Mouse (Mus musculus) stomach, embryonic 16.5 days (tissue): ENCODE results near the gene B3gnt2. TPM values are rescaled to one million over a fixed set of nuclear protein-coding genes. Genes with fewer than 3 reads are reported as not detected.

ENCODE experiments used
- ATAC-seq: fragments of 200-750 bp; cut with Nextera tagmentation; 2 replicates; pipeline ENCODE4 v1.8.0; 2017; ENCODE audit warnings: moderate number of reproducible peaks, moderate TSS enrichment; ENCODE audit not compliant: insufficient read depth, low FRiP score
- H3K27ac ChIP-seq: fragments of 300-500 bp; sonication (generic); 2 replicates; pipeline ENCODE4 v1.5.1; 2014; ENCODE audit warnings: low read length
- H3K27me3 ChIP-seq: fragments of 300-500 bp; sonication (generic); 2 replicates; pipeline ENCODE4 v1.6.1; 2014; ENCODE audit warnings: low read length, control low read depth, mixed read lengths; ENCODE audit not compliant: control insufficient read depth, insufficient read depth
- H3K36me3 ChIP-seq: fragments of 300-500 bp; sonication (generic); 2 replicates; pipeline ENCODE4 v1.6.1; 2014; ENCODE audit warnings: low read length; ENCODE audit not compliant: control insufficient read depth, insufficient read depth
- H3K4me1 ChIP-seq: fragments of 300-500 bp; sonication (generic); 2 replicates; pipeline ENCODE4 v1.6.1; 2014; ENCODE audit warnings: low read length, control low read depth, mixed read lengths; ENCODE audit not compliant: control insufficient read depth, insufficient read depth
- H3K4me2 ChIP-seq: fragments of 300-500 bp; sonication (generic); 2 replicates; pipeline ENCODE4 v1.6.1; 2014; ENCODE audit warnings: low read depth, low read length, mixed read lengths
- H3K4me3 ChIP-seq: fragments of 300-500 bp; sonication (generic); replicated peaks from 2 replicates; pipeline ENCODE4 v1.5.1; 2014; ENCODE audit warnings: mild to moderate bottlenecking, low read length
- H3K9ac ChIP-seq: fragments of 300-500 bp; sonication (generic); 2 replicates; pipeline ENCODE4 v1.6.1; 2014; ENCODE audit warnings: low read length
- H3K9me3 ChIP-seq: fragments of 300-500 bp; sonication (generic); replicated peaks from 2 replicates; pipeline ENCODE4 v1.6.1; 2016; ENCODE audit warnings: low read length, control low read depth; ENCODE audit not compliant: control insufficient read depth
- WGBS: fragments of 180-500 bp; shearing (Covaris S2); extraction: QIAGEN DNeasy Blood & Tissue Kit; methylation state at CpG from one replicate; pipeline ENCODE4 v1.1.7; 2014; 5-methylcytosine and 5-hydroxymethylcytosine counted together
- polyA plus RNA-seq: library from polyadenylated mRNA; unstranded; fragments of >200 nt; fragmentation: Nextera tagmentation; extraction: Ambion mirVana; gene quantifications from 2 replicates; pipeline ENCODE4 v1.2.1, GENCODE M21; 2015

The B3gnt2 gene
- polyA plus RNA-seq, 1 experiment from 2014 or later = 12.7 TPM

GRCm38 (mm10) chr11:22891242-22891641 is 30.5 kb upstream of the B3gnt2 start:
- H3K9ac ChIP-seq = no peak overlapping the region
- no peaks in the 10 kb centered on the region for H3K9me3 ChIP-seq
- 74% methylated on average over 9 of the region's 9 CpGs for WGBS
- no peak overlapping the region for H3K27ac ChIP-seq
- H3K4me2 ChIP-seq = no peak overlapping the region
- H3K4me1 ChIP-seq = no peaks in the 10 kb centered on the region
- H3K36me3 ChIP-seq = no peaks in the 10 kb centered on the region
- no peaks in the 10 kb centered on the region for H3K27me3 ChIP-seq
- ATAC-seq = no peak
- H3K4me3 ChIP-seq = no peak overlapping the region

- no peaks in the 10 kb centered on the region for H3K27me3 ChIP-seq
- no peak overlapping the region for H3K4me3 ChIP-seq
- no peaks in the 10 kb centered on the region for H3K36me3 ChIP-seq
- H3K27ac ChIP-seq = no peak overlapping the region
- no peak for ATAC-seq
- WGBS = 91% methylated on average over 3 of the region's 3 CpGs
- H3K9ac ChIP-seq = no peak overlapping the region
- H3K4me2 ChIP-seq = no peak overlapping the region
- H3K4me1 ChIP-seq = no peaks in the 10 kb centered on the region
- no peaks in the 10 kb centered on the region for H3K9me3 ChIP-seq
These were observed 28.5 kb upstream of the B3gnt2 start for GRCm38 (mm10) chr11:22889224-22889623.

GRCm38 (mm10) chr11:22886991-22887390 is 26.2 kb upstream of the B3gnt2 start:
- WGBS = 70% methylated on average over 4 of the region's 4 CpGs
- H3K4me3 ChIP-seq = no peak overlapping the region
- ATAC-seq = no peak

GRCm38 (mm10) chr11:22885350-22885749 is 24.6 kb upstream of the B3gnt2 start:
- Histone ChIP-seq H3K4me3 (no peak overlapping the region), H3K4me2 (no peak overlapping the region), H3K9me3 (no peaks in the 10 kb centered on the region), H3K36me3 (no peaks in the 10 kb centered on the region), H3K27me3 (no peaks in the 10 kb centered on the region), H3K27ac (no peak overlapping the region), H3K4me1 (no peaks in the 10 kb centered on the region), H3K9ac (no peak overlapping the region)
- 81% methylated on average over 1 of the region's 1 CpGs for WGBS
- no peak for ATAC-seq

More at GRCm38 (mm10) chr11:22886991-22887390, 26.2 kb upstream of the B3gnt2 start:
- Histone ChIP-seq H3K4me1 (no peaks in the 10 kb centered on the region), H3K36me3 (no peaks in the 10 kb centered on the region), H3K27ac (no peak overlapping the region), H3K9me3 (no peaks in the 10 kb centered on the region), H3K4me2 (no peak overlapping the region), H3K27me3 (no peaks in the 10 kb centered on the region), H3K9ac (no peak overlapping the region)

- no peak overlapping the region for H3K27ac ChIP-seq
- WGBS = 75% methylated on average over 2 of the region's 2 CpGs
These were observed 22.9 kb upstream of the B3gnt2 start for GRCm38 (mm10) chr11:22883676-22884075.

GRCm38 (mm10) chr11:22882926-22883325 is 22.2 kb upstream of the B3gnt2 start:
- Histone ChIP-seq H3K4me3 (no peak overlapping the region), H3K27me3 (no peaks in the 10 kb centered on the region), H3K4me1 (no peaks in the 10 kb centered on the region), H3K36me3 (no peaks in the 10 kb centered on the region), H3K27ac (no peak overlapping the region), H3K9ac (no peak overlapping the region), H3K9me3 (no peaks in the 10 kb centered on the region), H3K4me2 (no peak overlapping the region)
- ATAC-seq = no peak

More at GRCm38 (mm10) chr11:22883676-22884075, 22.9 kb upstream of the B3gnt2 start:
- no peaks in the 10 kb centered on the region for H3K9me3 ChIP-seq
- H3K27me3 ChIP-seq = no peaks in the 10 kb centered on the region
- H3K4me1 ChIP-seq = no peaks in the 10 kb centered on the region
- H3K4me3 ChIP-seq = no peak overlapping the region
- H3K36me3 ChIP-seq = no peaks in the 10 kb centered on the region
- ATAC-seq = no peak; the same call in 1 of the 2 replicates
- H3K9ac ChIP-seq = no peak overlapping the region
- H3K4me2 ChIP-seq = no peak overlapping the region

GRCm38 (mm10) chr11:22880383-22881172 is 19.8 kb upstream of the B3gnt2 start:
- no peaks in the 10 kb centered on the region for H3K36me3 ChIP-seq
- H3K27ac ChIP-seq = no peak overlapping the region
- no peak overlapping the region for H3K4me2 ChIP-seq
- no peak overlapping the region for H3K9ac ChIP-seq
- no peaks in the 10 kb centered on the region for H3K4me1 ChIP-seq
- H3K4me3 ChIP-seq = no peak overlapping the region
- no peaks in the 10 kb centered on the region for H3K27me3 ChIP-seq
- no peaks in the 10 kb centered on the region for H3K9me3 ChIP-seq
- no peak for ATAC-seq
- WGBS = 54% methylated on average over 3 of the region's 3 CpGs

- Histone ChIP-seq H3K4me3 (no peak overlapping the region), H3K9me3 (no peaks in the 10 kb centered on the region), H3K27me3 (no peaks in the 10 kb centered on the region), H3K27ac (no peak overlapping the region), H3K4me1 (no peaks in the 10 kb centered on the region), H3K36me3 (no peaks in the 10 kb centered on the region), H3K9ac (no peak overlapping the region), H3K4me2 (no peak overlapping the region)
- no peak for ATAC-seq
- WGBS = 84% methylated on average over 4 of the region's 4 CpGs
These were observed 18.9 kb upstream of the B3gnt2 start for GRCm38 (mm10) chr11:22879645-22880044.

GRCm38 (mm10) chr11:22876680-22877330 is 16.0 kb upstream of the B3gnt2 start:
- no peak overlapping the region for H3K9ac ChIP-seq
- H3K36me3 ChIP-seq = no peaks in the 10 kb centered on the region
- WGBS = 81% methylated on average over 3 of the region's 3 CpGs
- no peak overlapping the region for H3K27ac ChIP-seq
- no peaks in the 10 kb centered on the region for H3K9me3 ChIP-seq
- no peak for ATAC-seq
- H3K4me2 ChIP-seq = no peak overlapping the region
- no peak overlapping the region for H3K4me3 ChIP-seq
- peaks cover 3% of the 10 kb centered on the region for H3K4me1 ChIP-seq
- H3K27me3 ChIP-seq = no peaks in the 10 kb centered on the region
